Mouse (Mus musculus): ENCODE results near the gene Cbl.

DNA sequence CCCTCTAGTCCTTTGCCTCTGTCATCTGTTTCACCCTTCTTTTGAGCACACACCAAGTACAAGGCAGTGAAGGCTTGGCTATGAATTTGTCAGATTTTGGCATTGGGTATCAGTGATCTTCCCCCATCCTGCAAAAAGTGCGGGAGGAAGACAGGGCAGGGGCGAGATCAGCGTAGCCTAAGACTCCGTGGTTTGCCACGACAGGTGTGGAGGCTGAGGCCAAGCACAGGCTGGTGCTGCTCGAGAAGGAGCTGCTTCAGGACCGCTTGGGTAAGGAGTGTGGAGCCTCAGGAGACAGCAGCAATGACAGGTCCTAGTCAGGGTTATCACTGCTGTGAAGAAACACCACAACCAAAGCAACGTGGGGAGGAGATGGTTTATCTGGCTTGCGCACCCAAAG is 7.6 kb upstream of the Cbl start:
- TF ChIP-seq CTCF (IDR thresholded peaks at IDR 0.05; ENCODE audit: low read depth) (no peak), EP300 (optimal IDR thresholded peaks at IDR 0.05) (no peak)
